Mouse (Mus musculus): Measurements from ENCODE around the gene Pom121. TPM values are rescaled to one million over a fixed set of nuclear protein-coding genes. Genes with fewer than 3 reads are reported as not detected.

Pom121 gene
- polyA plus RNA-seq, 1 experiment from 2014 or later: 11.5 TPM

GRCm38 (mm10) chr5:135367841-135368240 lies 26.5 kb downstream of the Pom121 start:
- no peak overlapping the region for H3K27ac ChIP-seq (replicated peaks)
- peaks cover 18% of the 10 kb centered on the region for H3K4me1 ChIP-seq (replicated peaks)
- 47% methylated on average over 6 of the region's 6 CpGs for WGBS
- H3K9ac ChIP-seq: no peak overlapping the region
- no peak overlapping the region for H3K4me3 ChIP-seq
- H3K9me3 ChIP-seq: no peaks in the 10 kb centered on the region
- peaks cover 16% of the 10 kb centered on the region for H3K36me3 ChIP-seq
- H3K4me2 ChIP-seq: no peak overlapping the region
- no peaks in the 10 kb centered on the region for H3K27me3 ChIP-seq
- no peak for ATAC-seq (ENCODE audit: low FRiP score, low read depth)

DNA sequence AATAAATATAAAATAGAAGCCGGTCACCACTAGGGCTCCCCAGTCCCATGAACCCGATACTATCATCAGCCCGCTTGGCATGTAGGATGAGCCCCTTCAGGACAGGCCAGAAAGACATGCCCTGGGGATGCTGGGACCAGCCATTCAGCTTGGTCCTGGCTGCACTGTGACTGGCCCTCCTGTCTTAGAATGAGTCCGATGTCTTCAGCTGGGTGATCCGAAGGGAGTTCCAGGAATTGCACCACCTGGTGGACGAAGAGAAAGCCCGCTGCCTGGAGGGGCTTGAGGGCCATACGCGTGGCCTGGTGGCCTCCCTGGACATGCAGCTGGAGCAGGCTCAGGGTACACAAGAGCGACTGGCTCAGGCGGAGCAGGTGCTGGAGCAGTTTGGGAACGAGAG lies 30.8 kb downstream of the Pom121 start:
- Histone ChIP-seq H3K9me3 (no peaks in the 10 kb centered on the region), H3K9ac (no peak overlapping the region), H3K4me1 (replicated peaks) (no peaks in the 10 kb centered on the region), H3K27ac (replicated peaks) (no peak overlapping the region), H3K36me3 (no peaks in the 10 kb centered on the region), H3K4me2 (no peak overlapping the region), H3K4me3 (no peak overlapping the region), H3K27me3 (no peaks in the 10 kb centered on the region)
- no peak for ATAC-seq (ENCODE audit: low FRiP score, low read depth)
- 29% methylated on average over 12 of the region's 12 CpGs for WGBS

DNA sequence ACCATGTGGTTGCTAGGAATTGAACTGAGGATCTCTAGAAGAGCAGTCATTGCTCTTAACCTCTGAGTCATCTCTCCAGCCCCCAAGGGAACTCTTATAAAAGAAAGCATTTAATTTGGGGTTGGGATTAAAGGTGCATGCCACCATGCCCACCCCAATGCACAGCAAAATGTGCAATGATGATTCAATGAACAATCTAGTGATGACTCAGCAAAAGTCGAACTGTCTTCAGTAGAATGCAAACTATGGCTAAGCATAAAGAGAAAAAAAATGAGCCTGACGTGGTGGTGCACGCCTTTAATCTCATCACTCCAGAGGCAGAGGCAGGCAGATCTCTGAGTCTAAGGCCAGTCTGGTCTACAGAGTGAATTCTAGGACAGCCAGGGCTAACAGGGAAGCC lies 31.8 kb downstream of the Pom121 start:
- no peak overlapping the region for H3K27ac ChIP-seq (replicated peaks)
- no peaks in the 10 kb centered on the region for H3K4me1 ChIP-seq (replicated peaks)
- no peak overlapping the region for H3K4me2 ChIP-seq
- no peaks in the 10 kb centered on the region for H3K27me3 ChIP-seq
- no peak overlapping the region for H3K4me3 ChIP-seq
- no peak for ATAC-seq (ENCODE audit: low FRiP score, low read depth)
- peaks cover 2% of the 10 kb centered on the region; the same call in 1 of the 2 replicates for H3K9me3 ChIP-seq
- 88% methylated on average over 3 of the region's 3 CpGs for WGBS
- no peaks in the 10 kb centered on the region for H3K36me3 ChIP-seq
- H3K9ac ChIP-seq: no peak overlapping the region

GRCm38 (mm10) chr5:135359772-135360171 lies 34.6 kb downstream of the Pom121 start:
- Histone ChIP-seq H3K4me1 (replicated peaks) (no peaks in the 10 kb centered on the region), H3K27me3 (no peaks in the 10 kb centered on the region), H3K4me2 (no peak overlapping the region), H3K9ac (no peak overlapping the region), H3K4me3 (no peak overlapping the region), H3K36me3 (no peaks in the 10 kb centered on the region), H3K27ac (replicated peaks) (no peak overlapping the region), H3K9me3 (peaks cover 4% of the 10 kb centered on the region; the same call in 1 of the 2 replicates)
- ATAC-seq (ENCODE audit: low FRiP score, low read depth): no peak
- 93% methylated on average over 2 of the region's 2 CpGs for WGBS

GRCm38 (mm10) chr5:135357556-135357955 lies 36.8 kb downstream of the Pom121 start:
- Histone ChIP-seq H3K27ac (replicated peaks) (no peak overlapping the region), H3K4me1 (replicated peaks) (no peaks in the 10 kb centered on the region)
- no peak for ATAC-seq (ENCODE audit: low FRiP score, low read depth)

GRCm38 (mm10) chr5:135356090-135356489 lies 38.3 kb downstream of the Pom121 start:
- WGBS: 39% methylated on average over 1 of the region's 1 CpGs
- H3K27ac ChIP-seq (replicated peaks): no peak overlapping the region
- H3K9me3 ChIP-seq: peaks cover 4% of the 10 kb centered on the region; the same call in 1 of the 2 replicates
- H3K4me1 ChIP-seq (replicated peaks): no peaks in the 10 kb centered on the region
- H3K4me3 ChIP-seq: no peak overlapping the region
- H3K4me2 ChIP-seq: no peak overlapping the region
- H3K9ac ChIP-seq: no peak overlapping the region
- no peaks in the 10 kb centered on the region for H3K36me3 ChIP-seq
- ATAC-seq (ENCODE audit: low FRiP score, low read depth): no peak
- H3K27me3 ChIP-seq: 0 out of 2 replicates have a peak, but pooled peaks cover 3% of the 10 kb centered on the region

More at GRCm38 (mm10) chr5:135357556-135357955, 36.8 kb downstream of the Pom121 start:
- WGBS: 92% methylated on average over 2 of the region's 2 CpGs
- no peaks in the 10 kb centered on the region for H3K36me3 ChIP-seq
- no peak overlapping the region for H3K9ac ChIP-seq
- no peak overlapping the region for H3K4me2 ChIP-seq
- 0 out of 2 replicates have a peak, but pooled peaks cover 3% of the 10 kb centered on the region for H3K27me3 ChIP-seq
- no peak overlapping the region for H3K4me3 ChIP-seq
- H3K9me3 ChIP-seq: peaks cover 4% of the 10 kb centered on the region; the same call in 1 of the 2 replicates

DNA sequence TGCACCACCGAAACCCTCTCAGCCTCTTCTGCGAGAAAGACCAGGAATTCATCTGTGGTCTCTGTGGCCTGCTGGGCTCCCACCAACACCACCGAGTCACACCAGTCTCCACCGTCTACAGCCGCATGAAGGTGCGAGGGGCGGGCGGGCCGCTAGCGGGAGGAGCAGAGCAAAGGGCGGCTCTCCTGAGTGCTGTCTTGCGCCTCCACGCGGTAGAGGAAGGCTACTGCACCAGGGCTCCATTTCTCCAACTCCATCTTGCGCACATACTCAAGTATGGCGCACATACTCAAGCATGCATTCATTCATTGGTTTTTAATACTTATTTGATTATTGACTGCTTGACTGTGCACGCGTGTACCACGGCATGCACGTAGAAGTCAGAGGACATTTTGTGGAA lies 40.8 kb downstream of the Pom121 start:
- H3K4me1 ChIP-seq (replicated peaks): no peaks in the 10 kb centered on the region
- H3K4me3 ChIP-seq: no peak overlapping the region
- 19% methylated on average over 20 of the region's 20 CpGs for WGBS
- no peak overlapping the region for H3K4me2 ChIP-seq
- H3K27me3 ChIP-seq: 0 out of 2 replicates have a peak, but pooled peaks cover 3% of the 10 kb centered on the region
- H3K9ac ChIP-seq: no peak overlapping the region
- H3K27ac ChIP-seq (replicated peaks): no peak overlapping the region
- H3K9me3 ChIP-seq: peaks cover 4% of the 10 kb centered on the region; the same call in 1 of the 2 replicates
- no peaks in the 10 kb centered on the region for H3K36me3 ChIP-seq
- no peak for ATAC-seq (ENCODE audit: low FRiP score, low read depth)

DNA sequence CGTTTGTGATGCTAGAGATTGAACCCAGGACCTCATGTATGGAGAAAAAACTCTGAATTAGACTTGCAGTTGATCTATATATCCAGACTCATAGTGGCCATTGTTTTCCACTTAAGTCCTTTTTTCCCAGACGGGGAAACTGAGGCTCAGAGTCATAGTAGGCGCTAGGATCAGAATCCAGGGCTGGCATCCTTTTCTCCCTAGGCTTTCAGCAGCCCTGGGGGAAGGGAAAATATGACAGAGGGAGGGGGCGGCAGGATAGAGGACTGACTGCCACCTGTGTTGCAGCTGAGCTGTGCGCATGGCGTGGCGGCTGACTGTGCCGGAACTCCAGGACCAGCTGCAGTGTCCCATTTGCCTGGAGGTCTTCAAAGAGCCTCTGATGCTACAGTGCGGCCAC lies 41.4 kb downstream of the Pom121 start, which contains the start of gene Trim50:
TSS of gene Trim50 (plus strand) at position 301 of the 400 bp plus-strand sequence.
- WGBS: 60% methylated on average over 9 of the region's 9 CpGs
- Histone ChIP-seq H3K27ac (replicated peaks) (no peak within 1 kb of the TSS), H3K4me2 (no peak within 1 kb of the TSS), H3K9me3 (peaks cover 4% of the 10 kb centered on the region; the same call in 1 of the 2 replicates), H3K4me1 (replicated peaks) (no peaks in the 10 kb centered on the region), H3K4me3 (no peak within 1 kb of the TSS), H3K36me3 (no peaks in the 10 kb centered on the region), H3K27me3 (0 out of 2 replicates have a peak, but pooled peaks cover 3% of the 10 kb centered on the region), H3K9ac (no peak within 1 kb of the TSS)
- no peak for ATAC-seq (ENCODE audit: low FRiP score, low read depth)

DNA sequence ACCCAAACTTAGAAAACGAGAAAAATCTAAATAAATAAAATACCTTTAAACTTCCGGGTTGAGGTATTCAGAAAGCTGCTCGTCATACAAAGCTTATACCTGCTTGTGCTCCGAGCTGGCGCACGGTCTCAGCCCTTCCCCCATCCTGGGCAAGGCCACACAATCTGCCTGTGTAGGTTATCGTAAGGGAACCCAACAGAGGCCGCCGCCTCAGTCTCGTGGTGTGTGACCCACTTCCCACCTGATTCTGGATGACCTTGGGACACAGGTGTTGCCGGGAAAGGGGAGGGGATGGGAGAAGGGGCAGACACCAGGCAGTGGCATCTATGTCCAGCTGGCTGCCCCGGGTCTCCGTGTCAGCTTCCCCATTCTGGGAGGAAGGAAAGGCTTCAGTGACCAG lies 42.7 kb downstream of the Pom121 start:
- Histone ChIP-seq H3K27me3 (0 out of 2 replicates have a peak, but pooled peaks cover 3% of the 10 kb centered on the region), H3K4me3 (no peak overlapping the region), H3K9ac (no peak overlapping the region)

DNA sequence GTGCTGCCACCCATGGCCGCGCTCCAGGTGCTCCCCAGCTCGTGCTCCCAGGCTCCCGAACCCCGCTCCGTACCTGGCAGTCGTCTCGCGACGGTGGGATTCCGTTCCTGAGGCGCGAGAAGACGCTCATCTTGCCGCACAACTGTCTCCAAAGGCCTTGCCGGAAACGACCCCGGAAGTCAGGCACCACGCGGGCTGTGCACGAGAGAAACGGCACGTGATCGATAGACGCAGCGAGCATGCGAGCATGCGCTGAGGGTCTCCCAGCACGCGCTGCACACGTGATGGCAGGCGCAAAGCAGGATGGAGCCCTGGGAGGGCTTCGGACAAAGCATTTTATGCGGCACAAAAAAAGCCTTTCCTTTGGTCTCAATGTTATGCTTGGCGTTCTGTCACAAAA lies 44.5 kb downstream of the Pom121 start, which contains the start of gene Fkbp6:
TSS of gene Fkbp6 (minus strand) at position 183 of the 400 bp plus-strand sequence.
- WGBS: 87% methylated on average over 35 of the region's 35 CpGs
- Histone ChIP-seq H3K27ac (replicated peaks) (no peak within 1 kb of the TSS), H3K9me3 (no peaks in the 10 kb centered on the region), H3K4me1 (replicated peaks) (no peaks in the 10 kb centered on the region), H3K4me3 (no peak within 1 kb of the TSS), H3K4me2 (no peak within 1 kb of the TSS), H3K9ac (no peak within 1 kb of the TSS), H3K36me3 (no peaks in the 10 kb centered on the region), H3K27me3 (0 out of 2 replicates have a peak, but pooled peaks cover 3% of the 10 kb centered on the region)
- ATAC-seq (ENCODE audit: low FRiP score, low read depth): no peak

More for the DNA sequence above, 42.7 kb downstream of the Pom121 start:
- Histone ChIP-seq H3K9me3 (no peaks in the 10 kb centered on the region), H3K4me2 (no peak overlapping the region), H3K36me3 (no peaks in the 10 kb centered on the region), H3K27ac (replicated peaks) (no peak overlapping the region), H3K4me1 (replicated peaks) (no peaks in the 10 kb centered on the region)
- ATAC-seq (ENCODE audit: low FRiP score, low read depth): no peak
- 87% methylated on average over 13 of the region's 13 CpGs for WGBS

DNA sequence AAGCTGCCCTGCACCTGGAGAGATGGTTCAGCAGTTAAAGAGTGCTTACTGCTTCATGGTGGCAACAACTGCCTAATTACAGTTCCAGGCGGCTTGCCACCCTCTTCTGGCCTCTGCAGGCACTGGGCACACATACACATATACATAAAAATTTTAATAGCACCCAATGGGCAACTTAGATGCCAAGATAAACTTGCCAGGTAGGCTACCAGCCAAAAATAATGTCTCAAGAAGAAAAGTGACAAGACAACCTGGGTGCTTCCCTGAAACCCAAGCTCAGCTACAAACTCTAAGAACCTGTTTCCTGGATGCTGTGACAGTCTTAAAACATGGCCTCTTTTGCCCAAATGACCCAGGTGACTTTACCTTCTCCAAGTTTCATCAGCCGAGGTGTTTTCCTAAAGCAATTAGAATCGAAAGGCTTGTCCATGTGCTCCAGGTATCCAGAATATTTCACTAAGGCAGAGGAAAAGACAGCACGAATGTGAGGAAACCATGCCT lies 46.8 kb downstream of the Pom121 start:
- WGBS: 67% methylated on average over 4 of the region's 4 CpGs
- ATAC-seq (ENCODE audit: low FRiP score, low read depth): no peak
- H3K4me1 ChIP-seq (replicated peaks): no peaks in the 10 kb centered on the region
- no peak overlapping the region for H3K4me2 ChIP-seq
- H3K9ac ChIP-seq: no peak overlapping the region
- H3K4me3 ChIP-seq: no peak overlapping the region
- no peaks in the 10 kb centered on the region for H3K9me3 ChIP-seq
- no peak overlapping the region for H3K27ac ChIP-seq (replicated peaks)
- no peaks in the 10 kb centered on the region for H3K36me3 ChIP-seq
- no peaks in the 10 kb centered on the region for H3K27me3 ChIP-seq

DNA sequence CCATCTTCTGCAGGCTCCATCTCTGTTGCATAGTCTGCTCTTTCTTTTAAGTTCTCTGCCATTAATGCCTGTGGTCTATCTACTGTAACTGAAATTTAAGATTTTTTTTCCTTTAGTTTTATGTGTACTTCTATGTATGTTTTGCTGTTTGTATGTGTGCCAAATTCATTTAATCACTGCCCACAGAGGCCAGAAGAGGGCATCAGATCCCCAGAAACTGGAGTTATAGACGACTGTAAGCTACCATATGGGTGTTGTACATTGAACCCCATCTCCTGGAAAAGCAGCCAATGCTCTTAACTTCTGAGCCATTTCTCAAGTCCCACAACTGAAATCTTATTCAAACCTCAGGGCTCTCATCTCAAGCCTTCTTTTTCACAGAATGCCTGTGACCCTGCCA lies 47.9 kb downstream of the Pom121 start:
- WGBS: 28% methylated on average over 1 of the region's 1 CpGs
- Histone ChIP-seq H3K27ac (replicated peaks) (no peak overlapping the region), H3K4me1 (replicated peaks) (no peaks in the 10 kb centered on the region), H3K9me3 (no peaks in the 10 kb centered on the region), H3K9ac (no peak overlapping the region), H3K4me3 (no peak overlapping the region), H3K4me2 (no peak overlapping the region), H3K27me3 (no peaks in the 10 kb centered on the region), H3K36me3 (no peaks in the 10 kb centered on the region)
- no peak for ATAC-seq (ENCODE audit: low FRiP score, low read depth)

DNA sequence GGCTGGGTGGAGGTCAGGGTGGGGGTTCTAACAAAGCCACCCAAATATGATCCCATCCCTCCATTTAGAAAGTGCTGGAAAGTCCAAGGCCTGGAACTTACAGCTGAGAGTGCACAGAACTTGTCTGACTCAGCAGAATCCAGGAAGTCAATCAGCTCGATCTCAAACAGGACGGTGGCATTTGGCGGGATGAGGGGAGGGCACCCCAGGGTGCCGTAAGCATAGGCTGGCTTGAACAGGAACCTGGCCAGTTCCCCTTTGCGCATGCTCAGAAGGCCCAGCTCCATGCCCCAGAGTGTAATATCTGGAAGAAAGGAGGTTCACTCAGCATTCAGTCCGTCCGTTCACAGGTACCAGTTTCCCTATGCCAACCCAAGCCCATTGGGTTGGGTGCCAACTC lies 48.4 kb downstream of the Pom121 start:
- H3K4me1 ChIP-seq (replicated peaks): no peaks in the 10 kb centered on the region
- ATAC-seq (ENCODE audit: low FRiP score, low read depth): no peak
- H3K27ac ChIP-seq (replicated peaks): no peak overlapping the region
- H3K36me3 ChIP-seq: no peaks in the 10 kb centered on the region
- H3K9me3 ChIP-seq: no peaks in the 10 kb centered on the region
- H3K4me2 ChIP-seq: no peak overlapping the region
- H3K9ac ChIP-seq: no peak overlapping the region
- H3K4me3 ChIP-seq: no peak overlapping the region
- WGBS: 72% methylated on average over 7 of the region's 7 CpGs
- H3K27me3 ChIP-seq: no peaks in the 10 kb centered on the region

All from hindbrain, embryonic 15.5 days (tissue).